Mouse (Mus musculus) heart, postnatal 0 days (tissue): ENCODE measurements around the gene Rhbdl1.

Experiments used
- CTCF ChIP-seq: IDR thresholded peaks from 2 replicates; pipeline ENCODE4 v1.5.1; 2016; ENCODE audit warnings: antibody characterized with exemption, control low read depth, low read depth
- EP300 ChIP-seq: IDR thresholded peaks from 2 replicates; pipeline ENCODE4 v1.6.1; 2016; ENCODE audit warnings: antibody characterized with exemption, low read depth

DNA sequence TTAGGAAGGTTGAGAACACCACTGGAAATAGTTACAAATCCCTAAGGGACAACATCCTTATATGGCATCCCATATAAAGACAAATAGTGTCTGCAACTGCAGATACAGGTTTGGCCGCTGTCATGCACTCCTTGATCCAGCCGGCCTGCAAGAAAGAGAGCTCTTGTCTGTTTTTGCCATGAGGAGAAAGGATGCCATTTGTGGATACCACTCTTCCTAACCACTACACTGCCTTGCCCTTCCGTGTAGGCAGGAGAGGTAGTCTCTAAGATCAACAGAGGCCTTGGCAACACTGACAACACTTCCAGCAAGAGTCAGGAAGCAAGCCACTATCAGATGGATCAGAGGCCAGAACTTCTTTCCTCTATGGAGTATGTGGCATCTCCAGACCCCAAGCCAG, 50.8 kb downstream of the Rhbdl1 start, which contains the start of gene Ccdc78:
- TF ChIP-seq EP300 (no peak), CTCF (no peak)
